Mouse (Mus musculus) C2C12 (cell line): Measurements from ENCODE around the gene Slc50a1. TPM values are rescaled to one million over a fixed set of nuclear protein-coding genes. Genes with fewer than 3 reads are reported as not detected.
A peak's percentile ranks its signal among the peaks of the same experiment; 100 is the strongest.

Experiments used
- H3K27me3 ChIP-seq: one replicate; pipeline ENCODE4 v1.6.1; 2011; ENCODE audit not compliant: control insufficient read depth, insufficient read depth, insufficient read length
- H3K36me3 ChIP-seq: one replicate; pipeline ENCODE4 v1.6.1; 2011; ENCODE audit not compliant: control insufficient read depth, insufficient read depth
- H3K4me3 ChIP-seq: one replicate; pipeline ENCODE4 v1.5.1; 2011; ENCODE audit warnings: mild to moderate bottlenecking, control low read depth; ENCODE audit not compliant: poor library complexity, insufficient read depth, severe bottlenecking
- H3K79me2 ChIP-seq: one replicate; pipeline ENCODE4 v1.6.1; 2011; ENCODE audit not compliant: control insufficient read depth, insufficient read depth
- H3K79me3 ChIP-seq: one replicate; pipeline ENCODE4 v1.6.1; 2011; ENCODE audit warnings: low read depth, control low read depth
- H3ac ChIP-seq: one replicate; pipeline ENCODE3; 2011; ENCODE audit warnings: low read depth; ENCODE audit not compliant: control insufficient read depth, insufficient read length
- CEBPB ChIP-seq: IDR thresholded peaks from one replicate; pipeline ENCODE4 v1.6.1; 2011; ENCODE audit warnings: low read depth, mild to moderate bottlenecking, control low read depth, moderate library complexity
- CTCF ChIP-seq: IDR thresholded peaks from one replicate; pipeline ENCODE4 v1.5.1; 2011; ENCODE audit not compliant: control insufficient read depth, insufficient read depth, insufficient read length
- FOSL1 ChIP-seq: IDR thresholded peaks from one replicate; pipeline ENCODE4 v1.8.0; 2011; ENCODE audit warnings: mild to moderate bottlenecking, low read length; ENCODE audit not compliant: poor library complexity, insufficient read depth, severe bottlenecking
- MAX ChIP-seq: IDR thresholded peaks from one replicate; pipeline ENCODE4 v1.6.1; 2011; ENCODE audit warnings: mild to moderate bottlenecking, control low read depth
- MYOD1 ChIP-seq: IDR thresholded peaks from one replicate; pipeline ENCODE4 v1.6.1; 2011; ENCODE audit warnings: low read depth; ENCODE audit not compliant: control insufficient read depth, insufficient read length
- MYOG ChIP-seq: IDR thresholded peaks from one replicate; pipeline ENCODE4 v1.6.1; 2011; ENCODE audit not compliant: control insufficient read depth, insufficient read length; ENCODE audit errors: extremely low read depth
- USF1 ChIP-seq: IDR thresholded peaks from one replicate; pipeline ENCODE4 v1.6.1; 2011; ENCODE audit warnings: low read depth, mild to moderate bottlenecking, control low read depth, moderate library complexity
- polyA plus RNA-seq: library from polyadenylated mRNA; unstranded; fragments of >200 nt; fragmentation: generic; extraction: Trizol; gene quantifications from one replicate; pipeline ENCODE4 v1.2.1, GENCODE M21; 2012; ENCODE audit warnings: missing spikeins

Gene Slc50a1
- polyA plus RNA-seq, 1 experiment, result 48.7 TPM

- no peaks in the 10 kb centered on the region for H3K27me3 ChIP-seq
- H3K4me3 ChIP-seq, result no peak overlapping the region
- TF ChIP-seq CEBPB (no peak), USF1 (no peak)
- no peaks in the 10 kb centered on the region for H3K36me3 ChIP-seq
- no peak overlapping the region for H3ac ChIP-seq
- no peaks in the 10 kb centered on the region for H3K79me3 ChIP-seq
- H3K79me2 ChIP-seq, result no peaks in the 10 kb centered on the region
These were observed 21.5 kb upstream of the Slc50a1 start for GRCm38 (mm10) chr3:89291874-89292273.

DNA sequence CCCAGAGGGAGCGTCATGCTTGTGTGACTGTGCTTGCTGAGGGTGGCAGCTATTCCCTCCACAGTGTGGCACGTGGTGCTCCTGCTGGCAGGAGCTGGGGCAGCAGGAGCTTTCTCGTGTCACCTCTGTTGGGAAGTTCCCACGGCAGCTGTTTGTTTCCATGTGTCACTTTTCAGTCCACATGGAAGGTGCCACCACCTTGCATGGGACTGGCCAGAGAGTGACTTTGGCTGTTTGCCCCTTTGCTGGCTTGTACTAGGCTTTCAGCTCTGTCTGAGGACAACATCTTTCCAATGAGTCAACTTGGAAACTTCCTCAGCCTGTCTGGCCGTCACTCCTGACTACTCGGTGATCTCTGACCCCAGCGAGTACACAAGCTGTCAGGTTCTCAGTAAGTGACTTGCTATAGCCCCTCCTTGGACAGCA is 18.1 kb upstream of the Slc50a1 start:
- no peak overlapping the region for H3ac ChIP-seq
- H3K36me3 ChIP-seq, result no peaks in the 10 kb centered on the region
- H3K79me2 ChIP-seq, result no peaks in the 10 kb centered on the region
- H3K27me3 ChIP-seq, result peaks cover 5% of the 10 kb centered on the region
- no peaks in the 10 kb centered on the region for H3K79me3 ChIP-seq
- H3K4me3 ChIP-seq, result no peak overlapping the region
- TF ChIP-seq CEBPB, result no peak
- TF ChIP-seq CTCF, result no peak
- peak; percentile 38 for TF ChIP-seq MAX
- no peak for TF ChIP-seq FOSL1
- TF ChIP-seq MYOD1, result no peak

DNA sequence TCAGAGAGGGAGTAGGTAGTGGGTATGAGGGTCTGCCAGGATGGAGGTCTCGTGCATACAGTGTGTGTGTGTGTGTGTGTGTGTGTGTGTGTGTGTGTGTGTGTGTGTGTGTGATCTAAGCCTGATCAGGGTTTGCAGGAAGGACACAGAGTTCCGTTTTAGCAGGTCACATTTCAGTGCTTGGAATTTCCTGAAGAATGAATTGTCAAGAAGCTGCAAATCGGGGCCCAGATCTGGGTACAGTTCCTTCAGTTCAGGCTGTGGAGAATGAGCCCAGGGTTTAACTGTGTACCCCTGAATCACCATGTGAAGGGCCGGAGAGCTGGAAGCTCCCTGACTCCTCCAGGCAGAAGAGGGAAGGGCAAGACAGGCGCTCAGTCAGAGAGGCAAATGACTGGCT is 16.9 kb upstream of the Slc50a1 start:
- H3K4me3 ChIP-seq, result no peak overlapping the region
- no peak overlapping the region for H3ac ChIP-seq
- H3K79me3 ChIP-seq, result no peaks in the 10 kb centered on the region
- H3K36me3 ChIP-seq, result no peaks in the 10 kb centered on the region
- H3K79me2 ChIP-seq, result no peaks in the 10 kb centered on the region
- TF ChIP-seq MYOD1 (no peak), CEBPB (no peak), CTCF (no peak), FOSL1 (no peak), USF1 (no peak), MYOG (no peak), MAX (no peak)
- H3K27me3 ChIP-seq, result peaks cover 5% of the 10 kb centered on the region

DNA sequence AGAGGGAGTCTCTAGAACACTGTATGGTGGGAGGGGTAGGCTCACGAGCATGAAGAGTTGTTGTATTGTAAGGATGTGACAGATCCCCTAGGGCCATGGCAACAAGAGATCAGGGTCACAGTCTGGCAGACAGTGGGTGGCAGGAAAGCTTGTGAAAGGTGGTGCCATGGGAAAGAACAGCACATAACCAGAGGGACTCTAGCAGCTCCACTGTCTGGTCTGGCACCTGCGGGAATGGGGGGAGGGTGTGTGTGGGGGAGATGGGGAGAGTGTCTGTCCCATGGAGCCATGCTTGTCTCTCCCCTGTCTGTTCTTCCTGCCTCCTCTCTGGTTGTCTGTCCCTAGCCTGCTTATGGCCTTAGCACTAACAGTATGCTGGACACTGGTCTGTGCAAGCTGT is 15.2 kb upstream of the Slc50a1 start:
- Histone ChIP-seq H3K27me3 (peaks cover 5% of the 10 kb centered on the region), H3K79me3 (no peaks in the 10 kb centered on the region), H3K4me3 (no peak overlapping the region), H3ac (no peak overlapping the region), H3K36me3 (no peaks in the 10 kb centered on the region), H3K79me2 (no peaks in the 10 kb centered on the region)
- no peak for TF ChIP-seq USF1
- TF ChIP-seq FOSL1, result no peak
- no peak for TF ChIP-seq CEBPB
- TF ChIP-seq CTCF, result no peak
- no peak for TF ChIP-seq MAX
- no peak for TF ChIP-seq MYOD1
- no peak for TF ChIP-seq MYOG

DNA sequence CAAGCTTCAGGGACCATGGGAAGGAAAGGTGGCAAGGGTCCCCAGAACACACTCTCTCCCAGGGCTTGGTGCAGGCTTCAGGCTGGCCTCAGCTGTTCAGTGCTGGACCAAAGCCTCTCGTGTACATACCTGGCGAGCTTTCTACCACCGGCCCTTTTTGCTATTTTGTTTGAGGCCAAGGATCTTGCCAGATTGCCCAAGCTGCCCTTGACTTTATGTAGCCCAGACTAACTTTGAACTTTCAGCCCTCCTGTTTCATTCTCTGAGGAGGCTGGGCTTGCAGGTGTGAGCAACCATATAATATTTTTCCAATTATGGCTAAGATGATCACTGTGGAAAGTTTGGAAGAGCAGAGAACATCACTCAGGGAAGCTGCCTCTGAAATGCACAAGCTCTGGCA is 13.9 kb upstream of the Slc50a1 start:
- H3K27me3 ChIP-seq, result peaks cover 5% of the 10 kb centered on the region
- H3K4me3 ChIP-seq, result no peak overlapping the region
- no peaks in the 10 kb centered on the region for H3K36me3 ChIP-seq
- H3ac ChIP-seq, result no peak overlapping the region
- TF ChIP-seq MYOD1, result no peak
- no peak for TF ChIP-seq CTCF
- TF ChIP-seq FOSL1, result no peak
- no peak for TF ChIP-seq MYOG
- TF ChIP-seq CEBPB, result no peak
- TF ChIP-seq USF1, result no peak
- no peak for TF ChIP-seq MAX
- H3K79me2 ChIP-seq, result peaks cover under 1% of the 10 kb centered on the region
- H3K79me3 ChIP-seq, result no peaks in the 10 kb centered on the region

DNA sequence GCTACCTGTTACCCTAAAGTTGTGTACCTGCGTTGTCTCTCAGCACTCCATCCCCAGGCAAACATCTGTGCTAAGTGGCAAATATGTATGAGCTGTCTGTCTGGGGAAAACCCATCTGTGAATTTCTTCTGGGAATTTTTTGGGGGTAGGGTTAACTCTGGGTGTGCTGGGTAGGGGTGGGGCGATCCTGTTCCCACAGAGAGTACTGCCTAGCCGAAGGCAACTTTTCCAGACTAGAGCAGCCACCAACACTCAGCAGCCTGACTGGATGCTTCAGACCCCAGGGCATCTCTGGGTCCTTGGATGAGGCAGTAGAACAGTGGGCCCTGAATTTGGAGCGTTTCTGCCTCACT is 11.9 kb upstream of the Slc50a1 start:
- Histone ChIP-seq H3K79me3 (peaks cover 7% of the 10 kb centered on the region), H3K36me3 (no peaks in the 10 kb centered on the region), H3ac (no peak overlapping the region), H3K79me2 (peaks cover 19% of the 10 kb centered on the region), H3K27me3 (peaks cover 5% of the 10 kb centered on the region), H3K4me3 (no peak overlapping the region)
- TF ChIP-seq MAX, result no peak
